Mouse (Mus musculus): ENCODE results near the gene Nkd1.

Nkd1 gene

DNA sequence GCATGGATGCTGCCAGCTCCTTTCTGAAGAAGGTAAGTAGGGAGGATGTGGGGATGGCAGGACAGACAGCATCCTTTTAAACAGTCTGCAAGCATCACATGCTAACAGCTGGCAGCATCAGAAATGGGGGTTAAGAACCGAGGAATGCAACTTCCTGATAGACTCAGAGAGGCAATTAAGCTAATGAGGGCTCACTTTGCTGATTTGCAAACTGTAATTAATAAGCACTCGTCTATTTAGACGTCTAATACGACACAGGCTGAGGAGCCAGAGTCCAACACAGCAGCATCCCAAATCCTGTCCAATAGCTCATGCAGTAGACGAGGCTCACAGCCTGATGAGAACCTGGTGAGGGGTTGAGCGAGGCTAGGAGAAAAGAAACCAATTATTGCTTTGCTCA is 89.1 kb downstream of the Nkd1 start:
- DNase-seq (ENCODE audit: extremely low spot score, low spot score) = no peak

DNA sequence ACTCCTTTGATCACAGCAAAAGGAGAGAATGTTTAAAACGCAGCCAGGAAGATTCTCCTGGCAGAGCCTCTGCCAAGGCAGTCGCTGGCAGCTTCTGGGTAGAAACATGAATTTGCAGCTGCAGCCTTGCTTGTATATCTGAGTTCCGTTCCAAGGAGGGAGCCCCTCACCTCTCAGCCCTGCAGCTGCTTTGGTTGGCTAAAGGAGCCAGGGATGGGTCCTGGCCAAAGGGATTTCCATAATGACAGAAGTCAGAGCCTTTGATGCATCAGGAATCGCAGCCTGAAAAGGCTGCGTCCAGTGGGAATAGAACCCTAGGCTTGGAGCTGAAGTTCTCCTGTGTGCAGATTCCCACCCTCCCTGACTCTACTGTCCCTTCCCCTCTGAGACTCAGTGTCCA is 93.8 kb downstream of the Nkd1 start:
- no peak for DNase-seq (ENCODE audit: extremely low spot score, low spot score)

DNA sequence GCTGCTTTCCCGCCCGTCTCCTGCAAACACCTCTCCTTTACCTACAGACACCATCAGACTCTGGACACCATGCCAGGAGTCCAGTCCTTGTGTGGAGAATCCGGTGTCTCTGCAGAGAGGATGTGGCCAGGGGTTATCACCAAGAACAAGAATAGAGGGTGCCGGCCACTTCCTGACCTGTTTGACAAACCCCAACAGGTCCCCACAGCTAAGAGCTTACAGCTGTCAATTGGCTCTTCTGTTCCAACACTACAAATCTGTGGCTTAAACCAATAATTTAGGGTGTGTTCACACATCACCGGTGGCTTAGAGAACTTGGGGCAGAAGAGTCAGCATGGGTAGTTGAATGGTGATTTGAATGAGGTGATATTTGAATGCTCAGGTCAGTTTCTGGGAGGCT is 97.5 kb downstream of the Nkd1 start:
- no peak for DNase-seq (ENCODE audit: extremely low spot score, low spot score)

DNA sequence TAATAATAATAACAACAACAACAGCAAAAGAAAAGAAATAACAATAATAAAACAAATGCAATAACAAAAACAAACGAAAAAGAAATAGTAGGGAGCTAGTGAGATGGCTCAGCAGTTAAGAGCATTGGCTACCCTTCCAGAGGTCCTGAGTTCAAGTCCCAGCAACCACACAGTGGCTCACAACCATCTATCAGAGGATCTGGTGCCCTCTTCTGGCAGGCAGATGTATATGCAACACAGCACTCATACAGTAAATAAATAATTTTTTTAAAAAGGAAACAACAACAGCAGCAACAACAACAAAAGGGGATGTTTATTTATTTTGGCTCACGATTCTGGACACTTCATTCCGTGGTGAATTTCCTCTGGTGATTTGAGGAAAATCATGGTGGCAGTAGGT is 98.4 kb downstream of the Nkd1 start:
- DNase-seq (ENCODE audit: extremely low spot score, low spot score) = no peak

DNA sequence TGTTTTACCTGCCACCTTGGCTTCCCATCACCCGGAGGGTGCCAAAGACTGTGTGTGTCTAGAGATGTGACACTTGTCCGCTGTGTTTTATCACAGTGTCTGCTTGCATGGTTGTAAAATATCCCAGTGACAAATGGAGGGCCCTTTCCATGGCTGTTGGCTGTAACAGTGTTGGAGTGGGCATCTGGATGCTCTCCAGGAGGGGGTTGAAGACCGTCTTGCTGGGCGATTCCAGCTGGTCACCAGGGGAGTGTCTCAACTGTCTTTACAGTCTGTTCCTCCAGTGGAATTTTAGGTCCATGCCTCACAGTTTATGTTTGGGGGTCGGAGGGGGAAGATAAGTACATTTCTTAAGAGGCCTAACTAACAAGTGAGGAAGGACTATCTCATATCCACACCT is 99.8 kb downstream of the Nkd1 start:
- DNase-seq (ENCODE audit: extremely low spot score, low spot score) = no peak

DNA sequence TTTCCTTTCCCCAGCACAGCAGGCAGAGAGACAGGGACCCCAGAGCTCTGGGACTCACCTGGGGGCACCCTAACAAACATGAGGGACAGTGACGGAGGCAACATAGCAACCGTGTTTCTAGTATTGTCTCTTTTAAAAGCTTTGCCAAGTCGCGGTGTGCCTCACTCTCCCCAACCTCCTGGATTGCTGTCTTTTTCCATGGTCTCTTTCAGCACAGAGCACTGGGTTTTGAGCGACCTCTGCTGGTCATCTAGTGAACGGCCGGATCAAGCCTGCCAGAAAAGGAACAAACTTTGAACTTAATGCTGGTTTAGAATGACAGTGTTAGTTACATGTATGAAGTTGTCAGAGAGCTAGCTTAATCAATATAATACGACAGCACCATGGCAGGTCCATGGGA is 100.3 kb downstream of the Nkd1 start:
- DNase-seq (ENCODE audit: extremely low spot score, low spot score) = peak; percentile 82

DNA sequence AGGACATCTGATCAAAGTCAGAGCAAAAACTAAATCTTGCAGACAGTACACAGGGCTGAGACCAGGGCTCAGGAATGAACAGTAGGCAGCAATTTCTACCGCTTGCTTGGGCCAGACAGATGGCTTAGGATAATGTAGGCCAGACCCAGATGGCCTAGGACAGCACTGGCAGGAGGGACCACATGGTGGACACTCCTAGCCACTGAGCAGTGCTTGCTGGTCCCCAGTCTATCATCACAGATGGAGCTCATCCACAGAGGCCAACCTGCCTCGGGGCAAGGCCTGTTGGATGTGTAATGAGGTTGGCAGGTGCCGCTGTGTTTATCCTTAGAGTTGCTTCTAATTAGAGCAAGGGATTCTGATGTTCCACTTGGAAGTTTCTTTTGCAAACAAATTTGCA is 102.2 kb downstream of the Nkd1 start:
- no peak for DNase-seq (ENCODE audit: extremely low spot score, low spot score)

DNA sequence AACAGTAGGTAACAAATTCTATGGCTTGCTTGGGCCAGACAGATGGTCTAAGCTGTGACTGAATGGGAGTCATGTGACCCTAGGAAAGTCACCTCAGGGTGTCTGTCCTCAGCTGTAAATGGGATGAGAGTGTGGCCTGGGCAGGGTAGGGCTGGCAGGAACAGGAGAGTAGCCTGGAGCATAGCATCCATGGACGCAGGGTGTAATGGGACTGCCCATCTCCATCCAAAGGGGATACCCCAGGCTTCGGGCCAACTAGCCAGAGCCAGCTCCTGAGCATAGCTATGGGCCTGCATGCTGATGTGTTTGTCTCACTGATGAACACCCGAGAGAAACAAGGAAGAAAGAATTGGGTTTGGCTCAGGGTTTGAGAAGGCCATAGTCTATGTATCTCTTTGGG is 103.1 kb downstream of the Nkd1 start:
- DNase-seq (ENCODE audit: extremely low spot score, low spot score) = no peak

DNA sequence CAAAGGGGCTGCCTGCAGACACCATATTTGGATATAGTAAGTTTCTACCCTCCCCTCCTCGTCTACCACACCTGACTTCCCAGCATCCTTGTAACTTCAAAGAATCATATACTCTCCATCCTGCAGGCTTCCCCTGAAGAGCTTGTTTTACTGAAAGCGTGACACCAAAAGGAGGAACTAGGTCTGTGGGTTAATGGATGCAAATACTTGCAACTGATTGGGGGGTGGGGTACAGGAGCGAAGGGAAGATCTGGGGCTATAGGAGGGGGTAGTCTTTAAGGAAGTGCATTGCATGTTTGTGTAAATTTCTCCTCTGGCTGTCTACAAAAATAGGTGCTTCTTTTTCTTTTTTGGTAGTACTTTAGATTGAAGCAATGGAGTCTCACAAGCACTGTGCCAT is 105.3 kb downstream of the Nkd1 start:
- no peak for DNase-seq (ENCODE audit: extremely low spot score, low spot score)

DNA sequence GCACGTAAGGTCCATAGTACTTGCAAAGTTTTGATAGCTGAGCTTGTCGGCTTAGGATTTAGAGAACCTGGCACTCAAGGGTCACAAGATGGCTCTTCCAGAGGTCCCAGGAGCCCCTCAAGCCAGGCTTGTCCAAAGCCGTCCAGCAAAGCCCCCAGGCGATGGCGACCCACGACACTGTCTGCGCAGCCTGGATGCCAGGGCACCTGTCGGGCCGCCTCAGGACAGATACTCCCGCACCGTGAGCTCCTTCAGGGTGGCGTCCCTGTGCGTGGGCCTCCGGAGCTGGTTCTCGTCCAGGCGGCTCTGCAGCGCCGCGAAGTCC is 105.7 kb downstream of the Nkd1 start:
- peak; percentile 69 for DNase-seq (ENCODE audit: extremely low spot score, low spot score)

DNA sequence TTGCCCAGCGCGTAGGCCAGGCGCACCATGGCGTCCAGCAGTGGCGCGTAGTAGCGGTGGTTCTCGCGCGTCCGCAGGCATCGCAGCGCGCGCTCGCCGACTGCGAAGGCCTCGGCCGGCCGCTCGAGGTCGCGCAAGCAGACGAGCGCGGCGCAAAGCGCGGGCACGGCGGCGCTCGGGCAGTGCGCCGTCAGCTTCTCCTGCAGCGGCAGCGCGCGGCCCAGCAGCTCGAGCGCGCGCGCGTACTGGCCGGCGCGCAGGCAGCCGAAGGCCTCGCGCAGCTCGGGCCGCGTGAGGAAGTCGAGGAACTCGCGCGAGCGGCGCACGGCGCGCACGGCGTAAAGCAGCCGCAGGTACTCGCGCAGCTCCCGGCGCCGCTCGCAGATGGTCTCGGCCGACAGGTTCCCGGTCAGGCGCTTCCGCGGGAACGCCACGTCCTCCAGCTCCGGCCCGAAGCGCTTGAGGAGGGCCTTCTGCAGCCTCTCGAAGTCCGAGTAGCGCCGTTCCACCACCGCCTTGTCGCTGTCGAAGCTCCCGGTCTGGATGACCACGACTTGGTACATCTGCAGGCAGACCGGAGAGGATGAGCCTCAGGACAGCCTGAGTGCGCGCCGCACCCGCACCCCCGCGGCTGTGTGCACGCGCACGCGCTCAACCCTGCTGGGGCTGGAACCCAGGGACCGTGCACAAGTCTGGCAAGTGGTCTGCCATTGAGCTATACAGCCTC is 106.3 kb downstream of the Nkd1 start:
- DNase-seq (ENCODE audit: extremely low spot score, low spot score) = peak; percentile 75

DNA sequence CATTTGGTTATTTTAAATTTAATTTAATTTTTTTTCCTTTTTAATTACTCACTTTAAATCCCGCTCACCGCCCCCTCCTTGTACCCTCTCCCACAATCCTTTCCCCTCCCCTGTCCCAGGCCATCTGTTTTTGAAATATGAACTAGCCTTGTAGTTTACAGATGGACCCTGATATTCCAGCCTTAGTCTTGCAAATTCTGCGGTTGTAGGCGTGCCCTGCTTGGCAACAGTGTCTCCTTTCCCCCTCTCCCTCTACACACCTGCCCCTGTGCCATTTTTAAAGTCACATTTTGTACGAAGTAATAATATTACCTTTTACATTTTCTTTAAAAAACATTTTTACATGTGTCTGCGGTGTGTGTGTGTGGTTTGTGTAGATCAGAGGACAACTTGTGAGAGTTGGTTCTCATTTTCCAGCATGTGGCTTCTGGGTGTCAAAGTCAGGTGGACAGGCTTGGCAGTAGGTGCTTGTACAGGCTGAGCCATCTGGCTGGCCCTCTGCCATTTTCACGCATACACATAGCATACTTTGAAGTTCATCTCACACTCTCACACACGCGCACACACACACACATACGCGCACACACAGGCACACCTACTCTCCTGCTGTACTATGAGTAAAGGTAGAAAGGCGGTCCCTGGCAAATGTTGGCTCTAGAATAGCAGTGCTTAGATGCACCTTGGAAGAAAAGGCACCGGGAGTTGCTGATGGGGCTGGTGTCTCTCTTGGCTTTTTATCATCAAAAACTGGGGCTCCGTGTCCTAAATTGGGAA is 107.0 kb downstream of the Nkd1 start:
- no peak for DNase-seq (ENCODE audit: extremely low spot score, low spot score)

DNA sequence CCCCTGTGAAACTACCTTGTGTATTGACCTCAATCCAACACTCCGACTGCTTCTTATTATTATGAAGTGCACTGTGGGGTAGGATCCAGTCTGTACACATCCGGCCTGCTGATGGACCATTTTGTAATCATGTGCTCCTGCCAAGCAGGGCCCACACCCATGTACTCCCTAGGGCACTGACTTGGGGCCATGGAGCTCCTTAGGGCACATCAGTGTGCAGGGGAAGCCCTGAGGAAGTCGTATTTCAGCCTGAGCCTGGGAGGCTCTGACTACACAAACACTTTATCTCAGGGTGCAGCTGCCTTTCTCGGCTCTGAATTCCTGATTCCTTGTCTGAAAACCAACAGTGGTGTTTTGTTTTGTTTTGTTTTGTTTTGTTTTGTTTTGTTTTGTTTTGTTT is 109.1 kb downstream of the Nkd1 start:
- DNase-seq (ENCODE audit: extremely low spot score, low spot score) = no peak

DNA sequence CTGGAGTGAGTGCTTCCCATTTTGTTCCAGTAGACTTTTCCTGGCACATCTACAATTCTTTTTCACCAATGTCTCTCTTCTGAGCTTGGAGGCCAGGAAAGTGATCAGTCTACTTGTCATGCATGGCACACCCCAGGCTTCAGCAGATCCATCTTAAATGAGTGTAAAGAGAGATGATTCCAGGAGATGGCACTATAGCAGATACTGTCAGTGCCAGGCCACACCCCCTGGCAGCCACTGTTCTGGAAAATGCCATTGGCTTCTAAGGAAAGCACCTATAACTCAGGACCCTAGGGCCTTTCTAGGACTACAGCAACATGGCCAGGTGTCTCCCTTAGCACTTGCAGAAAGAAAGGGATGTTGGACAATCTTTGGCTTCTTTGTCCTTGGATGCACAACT is 109.9 kb downstream of the Nkd1 start:
- no peak for DNase-seq (ENCODE audit: extremely low spot score, low spot score)

DNA sequence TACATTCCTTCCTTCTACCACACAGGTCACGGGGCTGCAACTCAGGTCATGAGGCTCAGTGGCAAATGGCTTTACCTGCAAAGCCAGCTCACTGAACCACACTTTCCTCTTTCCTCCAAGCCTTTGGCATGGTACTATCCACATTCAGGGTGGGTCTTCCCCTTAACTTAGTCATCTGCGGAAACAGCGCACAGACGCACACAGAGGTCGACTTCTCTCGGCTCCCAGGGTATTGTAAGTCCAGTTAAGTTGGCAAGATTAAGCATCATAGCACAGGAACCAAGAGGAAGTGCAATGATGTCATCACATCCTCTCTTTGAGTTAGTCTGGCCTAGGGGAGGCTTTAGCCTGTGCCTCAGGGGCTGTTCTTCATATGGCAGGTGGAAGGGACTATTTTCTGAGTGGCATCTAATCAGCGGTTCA is 112.2 kb downstream of the Nkd1 start:
- no peak for DNase-seq (ENCODE audit: extremely low spot score, low spot score)

DNA sequence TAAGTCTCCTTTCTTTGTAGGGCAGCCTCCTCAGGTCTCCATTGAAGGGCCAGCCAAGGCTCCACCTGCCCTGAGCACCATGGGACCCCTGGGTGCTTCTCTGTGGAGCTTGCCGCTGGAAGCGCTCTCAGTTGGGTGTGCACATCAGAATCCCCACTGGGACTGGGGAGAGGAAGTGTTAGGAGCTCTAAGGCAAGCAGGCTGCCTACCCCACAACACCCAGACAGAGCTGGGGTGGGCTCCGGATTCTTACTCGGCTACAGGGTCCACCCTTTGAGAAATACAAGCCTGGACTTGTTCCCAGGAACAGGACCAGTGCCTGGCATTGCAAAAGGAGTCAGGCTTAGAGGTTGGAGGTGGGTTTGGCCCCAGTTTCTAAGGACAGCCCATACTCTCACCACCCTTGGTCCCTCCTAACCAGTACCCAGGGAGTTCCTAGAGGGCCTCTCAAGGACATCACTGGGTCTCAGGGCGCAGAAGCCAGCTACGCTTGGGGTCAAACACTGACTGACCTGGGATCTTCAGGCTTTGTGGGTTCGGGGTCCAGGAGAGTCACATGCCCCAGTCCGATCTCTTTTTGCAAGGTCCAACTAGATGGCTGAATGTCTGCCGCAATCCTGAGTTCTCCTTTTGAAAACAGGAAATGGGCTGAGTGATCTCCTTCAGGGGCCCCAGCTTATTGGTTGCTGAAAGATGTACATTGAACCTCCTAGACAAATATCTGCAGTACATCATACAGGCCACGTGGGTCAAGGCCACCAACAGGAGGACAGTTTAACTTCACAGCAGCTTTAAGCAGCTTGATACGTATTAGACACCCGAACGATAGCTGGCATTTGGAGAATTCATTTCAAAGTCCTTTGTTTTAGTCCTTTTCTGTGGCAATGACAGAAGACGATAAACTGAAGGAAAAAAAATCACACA is 114.6 kb downstream of the Nkd1 start, which contains the start of gene Snx20:
Gene Snx20 (minus strand): TSS at position 655 of the 924 bp plus-strand sequence.
- no peak for DNase-seq (ENCODE audit: extremely low spot score, low spot score)

DNA sequence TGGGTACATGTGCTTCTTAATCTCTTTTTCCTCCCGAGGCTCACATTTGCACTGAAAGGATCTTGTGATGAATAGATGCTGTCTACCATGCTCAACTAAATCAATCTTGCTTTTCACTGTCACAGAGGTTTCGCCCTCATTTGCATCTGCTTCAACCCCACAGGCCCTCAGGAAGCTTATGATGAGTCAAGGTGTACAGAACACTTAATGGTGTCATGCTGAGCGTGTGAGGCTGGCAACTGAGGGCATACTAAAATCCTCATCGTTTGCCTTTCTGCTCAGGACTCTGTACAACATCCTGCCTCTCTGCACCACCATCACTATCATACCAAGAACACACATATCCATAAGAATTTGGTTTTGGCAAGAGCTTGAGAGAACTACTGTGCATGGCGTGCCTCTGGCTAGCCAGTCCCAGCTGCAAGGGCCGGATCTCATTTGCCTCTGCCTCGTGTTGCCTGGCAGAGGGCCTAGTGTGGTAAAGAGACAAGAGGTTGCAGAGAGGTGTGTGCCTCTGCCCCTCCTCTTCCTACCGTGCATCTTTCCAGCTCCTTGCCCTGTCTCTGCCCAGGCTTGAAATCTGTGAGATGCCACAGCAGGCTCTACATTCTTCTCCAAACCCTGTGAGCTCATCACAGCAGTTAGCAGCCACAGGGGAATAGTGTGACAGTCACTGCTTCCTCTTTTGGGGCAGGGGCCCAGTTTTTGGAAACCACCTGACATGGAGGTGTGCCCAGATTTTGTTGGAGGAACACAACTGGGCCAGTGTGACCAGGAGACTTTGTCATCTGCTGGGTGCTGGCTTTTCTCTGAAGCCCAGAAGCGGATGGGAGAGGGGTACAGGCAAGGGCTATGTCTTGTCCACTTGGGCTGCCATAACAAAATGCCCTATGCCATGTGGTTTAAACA is 116.2 kb downstream of the Nkd1 start:
- no peak for DNase-seq (ENCODE audit: extremely low spot score, low spot score)

DNA sequence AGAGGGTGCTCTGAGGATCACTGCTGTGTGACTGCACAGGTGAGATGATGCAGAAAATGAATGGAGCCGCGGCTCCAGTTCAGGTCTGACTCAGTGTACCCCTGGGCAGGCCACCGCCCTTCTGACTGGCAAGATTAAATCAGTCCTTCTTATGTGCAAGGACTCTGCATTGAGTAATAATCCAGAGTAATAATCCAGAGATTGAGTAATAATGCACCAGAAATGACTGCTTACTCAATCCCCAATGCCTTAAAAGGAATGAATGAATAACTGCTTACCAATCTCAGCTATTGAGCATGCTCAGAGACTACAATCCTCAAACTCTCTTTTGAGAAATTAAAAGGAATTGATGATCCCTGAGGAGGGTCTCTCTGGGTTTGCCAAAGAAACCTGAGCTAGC is 117.8 kb downstream of the Nkd1 start:
- no peak for DNase-seq (ENCODE audit: extremely low spot score, low spot score)

DNA sequence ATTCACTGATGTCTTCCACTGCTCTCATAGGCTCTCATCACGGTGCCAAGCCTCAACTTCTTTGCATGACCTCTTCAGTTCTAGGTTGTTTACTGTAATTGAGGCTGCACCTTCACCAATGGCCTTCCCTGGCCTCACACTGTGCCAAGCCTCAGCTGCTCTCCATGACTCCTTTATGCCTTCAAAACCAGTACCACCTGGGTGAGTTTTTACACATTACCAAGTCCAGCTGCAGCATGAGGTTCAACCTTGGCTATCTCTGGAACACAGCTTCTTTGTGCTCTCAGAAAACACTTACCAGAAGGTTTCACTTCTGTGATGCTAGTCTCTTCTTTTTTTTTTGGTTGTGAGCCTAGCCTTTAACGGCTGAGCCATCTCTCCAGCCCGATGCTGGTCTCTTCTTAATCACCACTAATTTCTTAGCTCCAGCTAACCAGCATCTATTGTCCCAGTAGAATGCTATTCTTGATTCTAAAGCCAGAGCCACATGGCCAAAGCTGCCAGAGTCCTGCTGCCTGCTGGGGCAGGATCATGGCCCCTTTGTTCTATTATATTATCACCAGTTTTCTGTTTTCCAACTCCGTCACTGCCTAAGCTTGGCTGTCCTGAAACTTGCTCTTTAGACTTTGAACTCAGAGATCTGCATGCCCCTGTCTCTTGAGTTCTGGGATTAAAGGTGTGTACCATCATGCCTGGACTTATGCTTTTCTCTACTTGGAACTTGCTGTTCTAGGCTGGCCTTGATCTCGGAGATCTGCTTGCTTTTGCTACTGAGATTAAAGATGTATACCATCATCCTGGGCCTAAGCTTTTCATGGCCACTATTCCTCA is 121.8 kb downstream of the Nkd1 start:
- DNase-seq (ENCODE audit: extremely low spot score, low spot score) = no peak

Measured in neural tube, embryonic 10.5 days (tissue).